Mouse (Mus musculus): ENCODE measurements around the gene Ythdf2. TPM values are rescaled to one million over a fixed set of nuclear protein-coding genes. Genes with fewer than 3 reads are reported as not detected.

The Ythdf2 gene
- total RNA-seq, 2 experiments from 2014 or later = 44.7 to 53.4 TPM

- DNase-seq (ENCODE audit: low spot score in 2 of 2) = no peak
These were observed 55.0 kb downstream of the Ythdf2 start for GRCm38 (mm10) chr4:132156941-132157622.

GRCm38 (mm10) chr4:132154877-132155670 lies 57.0 kb downstream of the Ythdf2 start:
- DNase-seq (ENCODE audit: low spot score in 2 of 2) = no peak

GRCm38 (mm10) chr4:132151673-132152072 lies 60.4 kb downstream of the Ythdf2 start:
- no peak for DNase-seq (ENCODE audit: low spot score in 2 of 2)

- no peak for DNase-seq (ENCODE audit: low spot score in 2 of 2)
These were observed 65.9 kb downstream of the Ythdf2 start for GRCm38 (mm10) chr4:132146201-132146600.

GRCm38 (mm10) chr4:132145092-132145491 lies 67.0 kb downstream of the Ythdf2 start:
- DNase-seq (ENCODE audit: low spot score in 2 of 2) = no peak

GRCm38 (mm10) chr4:132144080-132144841 lies 67.8 kb downstream of the Ythdf2 start, which contains the start of gene Oprd1:
Gene Oprd1, minus strand, starts transcription at chr4:132144486.
- DNase-seq (ENCODE audit: low spot score in 2 of 2) = no peak

GRCm38 (mm10) chr4:132138640-132139039 lies 73.5 kb downstream of the Ythdf2 start:
- no peak for DNase-seq (ENCODE audit: low spot score in 2 of 2)

GRCm38 (mm10) chr4:132137013-132137412 lies 75.1 kb downstream of the Ythdf2 start:
- DNase-seq (ENCODE audit: low spot score in 2 of 2) = no peak

Small RNAs within 50 kb of the gene (microRNA-seq; reads per million reads assigned to microRNA genes)
- not detected for gene Gm22033

Other genes starting within 250 kb of the Ythdf2 start
- gene Gm10300, start 137.6 kb downstream of the Ythdf2 start, total RNA-seq (2021) = under 1 TPM in 1 of 2 experiments, not detected in 1; 0.10 TPM
- 10 to 100 TPM; 35.5 to 43.1 TPM for gene Epb41, start 137.0 kb downstream of the Ythdf2 start, total RNA-seq (2021)
- gene Oprd1, start 67.8 kb downstream of the Ythdf2 start, total RNA-seq (2021) = under 1 TPM in 1 of 2 experiments, not detected in 1; 0.16 TPM
- gene Gmeb1, start 49.3 kb upstream of the Ythdf2 start, total RNA-seq (2021) = 10 to 100 TPM; 18.7 to 19.5 TPM
- gene Taf12, start 62.1 kb upstream of the Ythdf2 start, total RNA-seq (2021) = 10 to 100 TPM; 26.6 to 29.2 TPM
- 1 to 10 TPM; 1.0 to 1.3 TPM for gene Rab42, start 91.1 kb upstream of the Ythdf2 start, total RNA-seq (2021)
- gene Trnau1ap, start 117.2 kb upstream of the Ythdf2 start, total RNA-seq (2021) = 10 to 100 TPM; 25.0 to 26.6 TPM
- 10 to 100 TPM; 25.3 to 27.7 TPM for gene Rcc1, start 141.3 kb upstream of the Ythdf2 start, total RNA-seq (2021)
- 10 to 100 TPM; 25.3 to 25.9 TPM for gene Phactr4, start 210.2 kb upstream of the Ythdf2 start, total RNA-seq (2021)

All from gastrocnemius, postnatal 4 days (tissue).